Mouse (Mus musculus): ENCODE measurements around the gene Gm11639. TPM values are rescaled to one million over a fixed set of nuclear protein-coding genes. Genes with fewer than 3 reads are reported as not detected.

The Gm11639 gene
- polyA plus RNA-seq, 1 experiment: 0.07 TPM

- H3K9me3 ChIP-seq (replicated peaks; ENCODE audit: control insufficient read depth, insufficient read depth, low read length, poor library complexity, severe bottlenecking): no peaks in the 10 kb centered on the region
- H3K36me3 ChIP-seq (ENCODE audit: control insufficient read depth, insufficient read depth, low read length, poor library complexity, severe bottlenecking): no peaks in the 10 kb centered on the region
- H3K27me3 ChIP-seq (ENCODE audit: control insufficient read depth, insufficient read depth, low read length, poor library complexity, severe bottlenecking): no peaks in the 10 kb centered on the region
- TF ChIP-seq EP300 (IDR thresholded peaks at IDR 0.05; ENCODE audit: insufficient read depth, low read depth, low read length) (no peak), POLR2A (IDR thresholded peaks at IDR 0.05; ENCODE audit: insufficient read depth, low read length) (no peak), CTCF (IDR thresholded peaks at IDR 0.05; ENCODE audit: low read depth, low read length) (no peak)
- no peaks in the 10 kb centered on the region for H3K4me1 ChIP-seq (ENCODE audit: control insufficient read depth, insufficient read depth, low read length)
- H3K27ac ChIP-seq (ENCODE audit: insufficient read depth, low read length): no peak overlapping the region
- H3K4me3 ChIP-seq (ENCODE audit: low read depth, low read length): no peak overlapping the region
- no peak overlapping the region for H3K9ac ChIP-seq (ENCODE audit: low read depth, poor library complexity, severe bottlenecking)
These were observed 24.9 kb upstream of the Gm11639 start for GRCm38 (mm10) chr11:104660599-104660998.

DNA sequence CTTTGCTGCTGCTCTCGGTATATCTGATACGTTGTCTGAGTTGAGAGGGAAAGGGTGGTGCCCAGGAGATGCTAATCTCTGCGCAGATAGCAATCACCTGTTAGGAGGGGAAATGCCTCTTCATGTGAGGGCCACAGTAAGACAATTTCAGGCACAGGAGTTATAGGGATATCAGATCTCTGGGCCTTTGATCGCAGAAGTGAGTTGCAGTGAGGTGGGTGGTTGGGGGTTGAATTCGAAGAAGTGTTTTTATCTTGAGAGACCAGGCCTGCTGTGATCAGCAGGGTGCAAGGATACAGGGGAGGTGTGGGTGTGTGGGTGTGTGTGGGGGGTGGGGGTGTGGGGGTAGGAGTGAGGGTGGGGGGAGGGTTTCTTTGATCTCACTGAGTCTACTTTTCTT, 24.4 kb upstream of the Gm11639 start:
- no peak overlapping the region for H3K4me3 ChIP-seq (ENCODE audit: low read depth, low read length)
- no peak overlapping the region for H3K9ac ChIP-seq (ENCODE audit: low read depth, poor library complexity, severe bottlenecking)
- H3K36me3 ChIP-seq (ENCODE audit: control insufficient read depth, insufficient read depth, low read length, poor library complexity, severe bottlenecking): no peaks in the 10 kb centered on the region
- H3K4me1 ChIP-seq (ENCODE audit: control insufficient read depth, insufficient read depth, low read length): no peaks in the 10 kb centered on the region
- no peak for TF ChIP-seq POLR2A (IDR thresholded peaks at IDR 0.05; ENCODE audit: insufficient read depth, low read length)
- no peak for TF ChIP-seq EP300 (IDR thresholded peaks at IDR 0.05; ENCODE audit: insufficient read depth, low read depth, low read length)
- TF ChIP-seq CTCF (IDR thresholded peaks at IDR 0.05; ENCODE audit: low read depth, low read length): no peak
- H3K9me3 ChIP-seq (replicated peaks; ENCODE audit: control insufficient read depth, insufficient read depth, low read length, poor library complexity, severe bottlenecking): no peaks in the 10 kb centered on the region
- H3K27ac ChIP-seq (ENCODE audit: insufficient read depth, low read length): no peak overlapping the region
- no peaks in the 10 kb centered on the region for H3K27me3 ChIP-seq (ENCODE audit: control insufficient read depth, insufficient read depth, low read length, poor library complexity, severe bottlenecking)

DNA sequence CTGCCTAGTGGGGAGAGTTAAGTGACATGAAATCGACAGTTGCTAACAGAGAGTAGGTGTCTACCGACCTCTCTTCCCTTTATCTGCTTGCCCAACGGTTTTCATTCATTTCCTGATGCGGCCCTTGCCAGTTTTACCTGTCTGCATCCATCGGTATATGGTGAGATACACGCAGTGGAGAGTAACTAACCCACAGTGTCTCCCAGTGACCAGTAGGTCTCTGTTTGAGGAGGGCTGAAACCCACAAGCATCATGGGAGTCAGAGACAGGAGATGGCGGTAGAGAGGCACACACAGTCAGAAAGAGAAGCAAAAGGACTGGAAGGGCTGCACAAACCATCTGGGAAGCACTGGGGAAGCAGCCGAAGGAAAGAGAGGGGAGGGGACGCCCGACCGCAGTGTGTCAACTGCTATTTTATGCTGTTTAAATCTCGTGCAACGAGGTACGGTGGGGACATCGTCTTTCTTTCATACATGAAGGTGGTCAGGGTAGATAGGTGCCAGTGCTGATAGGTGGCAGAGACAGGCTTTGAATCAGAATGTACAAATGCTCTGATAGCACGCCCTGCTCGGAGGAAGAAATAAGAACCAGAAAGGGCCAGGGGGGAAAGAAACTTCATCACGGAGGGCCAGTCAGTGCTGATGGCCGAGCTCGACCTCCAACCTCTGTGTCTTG, 23.8 kb upstream of the Gm11639 start:
- TF ChIP-seq POLR2A (IDR thresholded peaks at IDR 0.05; ENCODE audit: insufficient read depth, low read length) (no peak), EP300 (IDR thresholded peaks at IDR 0.05; ENCODE audit: insufficient read depth, low read depth, low read length) (no peak), CTCF (IDR thresholded peaks at IDR 0.05; ENCODE audit: low read depth, low read length) (no peak)
- no peaks in the 10 kb centered on the region for H3K9me3 ChIP-seq (replicated peaks; ENCODE audit: control insufficient read depth, insufficient read depth, low read length, poor library complexity, severe bottlenecking)
- no peak overlapping the region for H3K27ac ChIP-seq (ENCODE audit: insufficient read depth, low read length)
- H3K4me1 ChIP-seq (ENCODE audit: control insufficient read depth, insufficient read depth, low read length): no peaks in the 10 kb centered on the region
- no peak overlapping the region for H3K4me3 ChIP-seq (ENCODE audit: low read depth, low read length)
- no peaks in the 10 kb centered on the region for H3K27me3 ChIP-seq (ENCODE audit: control insufficient read depth, insufficient read depth, low read length, poor library complexity, severe bottlenecking)
- H3K36me3 ChIP-seq (ENCODE audit: control insufficient read depth, insufficient read depth, low read length, poor library complexity, severe bottlenecking): no peaks in the 10 kb centered on the region
- H3K9ac ChIP-seq (ENCODE audit: low read depth, poor library complexity, severe bottlenecking): no peak overlapping the region

GRCm38 (mm10) chr11:104662573-104662972, 22.9 kb upstream of the Gm11639 start:
- no peaks in the 10 kb centered on the region for H3K9me3 ChIP-seq (replicated peaks; ENCODE audit: control insufficient read depth, insufficient read depth, low read length, poor library complexity, severe bottlenecking)
- H3K9ac ChIP-seq (ENCODE audit: low read depth, poor library complexity, severe bottlenecking): no peak overlapping the region
- H3K27me3 ChIP-seq (ENCODE audit: control insufficient read depth, insufficient read depth, low read length, poor library complexity, severe bottlenecking): no peaks in the 10 kb centered on the region
- no peaks in the 10 kb centered on the region for H3K36me3 ChIP-seq (ENCODE audit: control insufficient read depth, insufficient read depth, low read length, poor library complexity, severe bottlenecking)
- no peak overlapping the region for H3K4me3 ChIP-seq (ENCODE audit: low read depth, low read length)
- no peaks in the 10 kb centered on the region for H3K4me1 ChIP-seq (ENCODE audit: control insufficient read depth, insufficient read depth, low read length)
- no peak overlapping the region for H3K27ac ChIP-seq (ENCODE audit: insufficient read depth, low read length)
- no peak for TF ChIP-seq POLR2A (IDR thresholded peaks at IDR 0.05; ENCODE audit: insufficient read depth, low read length)
- TF ChIP-seq CTCF (IDR thresholded peaks at IDR 0.05; ENCODE audit: low read depth, low read length): no peak

DNA sequence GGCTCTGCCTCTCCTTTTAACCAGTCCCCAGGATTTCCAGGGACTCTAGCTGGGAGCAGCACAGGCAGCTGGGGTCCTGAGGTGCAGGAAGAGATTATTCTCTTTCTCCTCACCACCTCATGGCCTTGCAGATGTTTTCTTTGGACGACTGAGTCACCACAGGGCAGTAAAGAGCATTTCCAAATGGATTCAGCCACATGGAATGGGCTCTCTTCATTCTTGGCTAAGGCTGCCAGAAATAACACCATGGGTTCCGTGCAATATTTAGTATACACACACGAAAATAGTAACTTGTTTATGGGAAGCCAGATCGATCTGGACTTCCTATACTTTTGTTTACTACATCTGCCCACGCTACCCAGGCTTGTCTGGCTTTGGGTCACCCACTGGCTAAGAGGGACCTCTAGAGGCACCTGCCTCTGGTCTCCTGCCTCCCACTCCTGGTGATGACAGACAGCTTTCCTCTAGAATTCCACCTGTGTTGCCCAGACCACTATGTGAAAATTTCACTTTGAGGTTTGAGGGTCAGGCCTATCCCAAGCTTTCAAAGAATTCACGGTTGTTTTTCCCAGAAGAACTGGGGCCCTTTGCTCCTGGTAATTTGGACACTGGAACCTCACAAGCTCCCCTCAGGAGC, 22.1 kb upstream of the Gm11639 start:
- Histone ChIP-seq H3K4me1 (ENCODE audit: control insufficient read depth, insufficient read depth, low read length) (no peaks in the 10 kb centered on the region), H3K27ac (ENCODE audit: insufficient read depth, low read length) (no peak overlapping the region), H3K36me3 (ENCODE audit: control insufficient read depth, insufficient read depth, low read length, poor library complexity, severe bottlenecking) (no peaks in the 10 kb centered on the region), H3K9me3 (replicated peaks; ENCODE audit: control insufficient read depth, insufficient read depth, low read length, poor library complexity, severe bottlenecking) (no peaks in the 10 kb centered on the region), H3K9ac (ENCODE audit: low read depth, poor library complexity, severe bottlenecking) (no peak overlapping the region), H3K27me3 (ENCODE audit: control insufficient read depth, insufficient read depth, low read length, poor library complexity, severe bottlenecking) (no peaks in the 10 kb centered on the region), H3K4me3 (ENCODE audit: low read depth, low read length) (no peak overlapping the region)
- no peak for TF ChIP-seq EP300 (IDR thresholded peaks at IDR 0.05; ENCODE audit: insufficient read depth, low read depth, low read length)
- no peak for TF ChIP-seq CTCF (IDR thresholded peaks at IDR 0.05; ENCODE audit: low read depth, low read length)
- no peak for TF ChIP-seq POLR2A (IDR thresholded peaks at IDR 0.05; ENCODE audit: insufficient read depth, low read length)

DNA sequence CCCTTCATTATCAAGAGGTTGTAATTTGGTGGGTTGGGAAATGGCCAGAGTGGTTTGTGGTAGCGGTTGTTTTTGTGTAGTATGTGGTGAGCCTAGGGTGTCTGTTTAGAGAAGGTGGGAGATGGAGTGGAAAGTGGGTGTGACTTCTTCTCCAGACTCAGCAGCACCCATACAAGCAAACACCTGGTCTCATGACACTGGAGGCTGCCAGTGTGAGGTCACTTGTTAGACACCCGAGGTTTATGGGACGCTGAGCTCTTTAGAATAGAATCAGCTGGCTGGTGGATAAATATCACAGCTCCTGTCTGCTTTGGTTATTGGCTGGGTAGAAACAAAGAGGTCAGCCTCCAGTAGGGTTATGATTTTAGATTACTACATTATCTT, 21.6 kb upstream of the Gm11639 start:
- H3K9me3 ChIP-seq (replicated peaks; ENCODE audit: control insufficient read depth, insufficient read depth, low read length, poor library complexity, severe bottlenecking): no peaks in the 10 kb centered on the region
- no peaks in the 10 kb centered on the region for H3K27me3 ChIP-seq (ENCODE audit: control insufficient read depth, insufficient read depth, low read length, poor library complexity, severe bottlenecking)
- H3K4me1 ChIP-seq (ENCODE audit: control insufficient read depth, insufficient read depth, low read length): no peaks in the 10 kb centered on the region
- TF ChIP-seq CTCF (IDR thresholded peaks at IDR 0.05; ENCODE audit: low read depth, low read length) (no peak), POLR2A (IDR thresholded peaks at IDR 0.05; ENCODE audit: insufficient read depth, low read length) (no peak), EP300 (IDR thresholded peaks at IDR 0.05; ENCODE audit: insufficient read depth, low read depth, low read length) (no peak)
- no peaks in the 10 kb centered on the region for H3K36me3 ChIP-seq (ENCODE audit: control insufficient read depth, insufficient read depth, low read length, poor library complexity, severe bottlenecking)
- no peak overlapping the region for H3K9ac ChIP-seq (ENCODE audit: low read depth, poor library complexity, severe bottlenecking)
- no peak overlapping the region for H3K27ac ChIP-seq (ENCODE audit: insufficient read depth, low read length)
- H3K4me3 ChIP-seq (ENCODE audit: low read depth, low read length): no peak overlapping the region
